In genomic region chr17:75369351-75369750, GRCm38 (mm10) we compare ENCODE assay signal across 8 mouse cellular contexts.
DNase-seq lines count a peak whose midpoint lies in the region; ATAC-seq and TF ChIP-seq lines count a peak whose summit lies in the region.

No protein-coding gene starts in this region.

- intact Hi-C loops in gastrocnemius, postnatal 36 days (cut with DNase I), result no loop called here
- intact Hi-C loops in heart, postnatal 14 days (cut with DNase I), result no loop called here

- no peaks in the 10 kb centered on the region; the same call in 1 of the 2 replicates for H3K4me1 ChIP-seq in thymus, adult 2 months (replicated peaks; ENCODE audit: control insufficient read depth, insufficient read depth, low read length)

- no peak for TF ChIP-seq POLR2A in thymus, adult 2 months (IDR thresholded peaks at IDR 0.05; ENCODE audit: control insufficient read depth, extremely low read depth, insufficient read depth, low read length, poor library complexity)

- no peak for TF ChIP-seq CTCF in thymus, adult 2 months (IDR thresholded peaks at IDR 0.05; ENCODE audit: borderline replicate concordance, control insufficient read depth, extremely low read depth, insufficient read depth, low read length, poor library complexity)

- no peak overlapping the region for H3K27ac ChIP-seq in thymus, adult 2 months (ENCODE audit: control insufficient read depth, insufficient read depth, low read length)

- no peaks in the 10 kb centered on the region for H3K36me3 ChIP-seq in thymus, adult 2 months (ENCODE audit: control insufficient read depth, insufficient read depth, low read length)

- peak; percentile 32; the same call in 1 of the 2 replicates for ATAC-seq in megakaryocyte, adult 5-6 weeks (ENCODE audit: poor library complexity, severe bottlenecking)

- WGBS in thymus, adult 2 months, result 24% methylated on average over 7 of the region's 7 CpGs

- DNase-seq in gastrocnemius, postnatal 10 days, result peak; percentile 24
- DNase-seq in gastrocnemius, postnatal 36 days, result no peak
- peak; percentile 16 for DNase-seq in thymus, postnatal 4 days
- no peak for DNase-seq in thymus, adult 2 months
- DNase-seq in heart, postnatal 14 days, result peak; percentile 9 to 16
- no peak for DNase-seq in right cerebral cortex, postnatal 36 days (ENCODE audit: low spot score in 2 of 2)
- DNase-seq in frontal cortex, postnatal 14 days (ENCODE audit: low spot score in 2 of 2), result no peak

- no peaks in the 10 kb centered on the region for H3K27me3 ChIP-seq in thymus, adult 2 months (ENCODE audit: control insufficient read depth, insufficient read depth, low read length)

- H3K4me3 ChIP-seq in thymus, adult 2 months (ENCODE audit: control insufficient read depth, insufficient read depth, low read length), result no peak overlapping the region

Comparison
In these comparisons a context has a peak if more than half of its experiments do, and no peak if none do; other contexts are left out.
1. DNase-seq: peak in gastrocnemius, postnatal 10 days (single experiment), thymus, postnatal 4 days (single experiment) and heart, postnatal 14 days (2 of 2); none in gastrocnemius, postnatal 36 days (0 of 2), thymus, adult 2 months (single experiment), right cerebral cortex, postnatal 36 days (0 of 2) and frontal cortex, postnatal 14 days (0 of 2).